Mouse (Mus musculus): ENCODE data around the gene Pkd2l1. TPM values are rescaled to one million over a fixed set of nuclear protein-coding genes. Genes with fewer than 3 reads are reported as not detected.
A peak's percentile ranks its signal among the peaks of the same experiment; 100 is the strongest.
"Not testable (repeated sequence)": the region's sequence is repeated elsewhere in the genome, so short reads cannot be mapped to it uniquely, and the experiment has no call there.

Gene Pkd2l1
- polyA plus RNA-seq, 1 experiment = not detected

- no peak overlapping the region for H3K4me3 ChIP-seq (ENCODE audit: insufficient read depth, low read length)
- peaks cover 3% of the 10 kb centered on the region; the same call in 1 of the 2 replicates for H3K4me1 ChIP-seq (ENCODE audit: control insufficient read depth, insufficient read depth, low read length)
- H3K27ac ChIP-seq (ENCODE audit: insufficient read depth, low read length) = no peak overlapping the region
- TF ChIP-seq POLR2A (IDR thresholded peaks at IDR 0.05; ENCODE audit: low read depth, low read length) (no peak), CTCF (IDR thresholded peaks at IDR 0.05; ENCODE audit: borderline replicate concordance, insufficient read depth, low read length) (no peak)
These were observed 47.9 kb downstream of the Pkd2l1 start for GRCm38 (mm10) chr19:44144366-44144765.

- Histone ChIP-seq H3K4me3 (ENCODE audit: insufficient read depth, low read length) (no peak overlapping the region), H3K27ac (ENCODE audit: insufficient read depth, low read length) (no peak overlapping the region), H3K4me1 (ENCODE audit: control insufficient read depth, insufficient read depth, low read length) (peaks cover 5% of the 10 kb centered on the region)
- no peak for TF ChIP-seq POLR2A (IDR thresholded peaks at IDR 0.05; ENCODE audit: low read depth, low read length)
- TF ChIP-seq CTCF (IDR thresholded peaks at IDR 0.05; ENCODE audit: borderline replicate concordance, insufficient read depth, low read length) = no peak
These were observed 56.2 kb downstream of the Pkd2l1 start for GRCm38 (mm10) chr19:44135960-44136485.

- TF ChIP-seq POLR2A (IDR thresholded peaks at IDR 0.05; ENCODE audit: low read depth, low read length) = peak; percentile 56; the same call in 1 of the 2 replicates
- no peak for TF ChIP-seq CTCF (IDR thresholded peaks at IDR 0.05; ENCODE audit: borderline replicate concordance, insufficient read depth, low read length)
- Histone ChIP-seq H3K27ac (ENCODE audit: insufficient read depth, low read length) (peak within 1 kb of the TSS; percentile 74), H3K4me3 (ENCODE audit: insufficient read depth, low read length) (peak within 1 kb of the TSS; percentile 89), H3K4me1 (ENCODE audit: control insufficient read depth, insufficient read depth, low read length) (peaks cover 5% of the 10 kb centered on the region)
These were observed 56.9 kb downstream of the Pkd2l1 start, which contains the start of gene Cwf19l1 for GRCm38 (mm10) chr19:44135072-44135959. Gene Cwf19l1, minus strand, starts transcription at chr19:44135876.

- H3K27ac ChIP-seq (ENCODE audit: insufficient read depth, low read length) = no peak overlapping the region
- H3K4me1 ChIP-seq (ENCODE audit: control insufficient read depth, insufficient read depth, low read length) = peaks cover 5% of the 10 kb centered on the region
- H3K4me3 ChIP-seq (ENCODE audit: insufficient read depth, low read length) = no peak overlapping the region
- TF ChIP-seq CTCF (IDR thresholded peaks at IDR 0.05; ENCODE audit: borderline replicate concordance, insufficient read depth, low read length) (no peak), POLR2A (IDR thresholded peaks at IDR 0.05; ENCODE audit: low read depth, low read length) (no peak)
These were observed 59.3 kb downstream of the Pkd2l1 start for GRCm38 (mm10) chr19:44132917-44133316.

GRCm38 (mm10) chr19:44128560-44128959 is 63.7 kb downstream of the Pkd2l1 start:
- Histone ChIP-seq H3K4me3 (ENCODE audit: insufficient read depth, low read length) (no peak overlapping the region), H3K4me1 (ENCODE audit: control insufficient read depth, insufficient read depth, low read length) (peaks cover 3% of the 10 kb centered on the region), H3K27ac (ENCODE audit: insufficient read depth, low read length) (no peak overlapping the region)
- TF ChIP-seq POLR2A (IDR thresholded peaks at IDR 0.05; ENCODE audit: low read depth, low read length) (no peak), CTCF (IDR thresholded peaks at IDR 0.05; ENCODE audit: borderline replicate concordance, insufficient read depth, low read length) (no peak)

GRCm38 (mm10) chr19:44127729-44128497 is 64.3 kb downstream of the Pkd2l1 start:
- TF ChIP-seq CTCF (IDR thresholded peaks at IDR 0.05; ENCODE audit: borderline replicate concordance, insufficient read depth, low read length) = no peak
- no peak overlapping the region for H3K27ac ChIP-seq (ENCODE audit: insufficient read depth, low read length)
- no peak overlapping the region for H3K4me3 ChIP-seq (ENCODE audit: insufficient read depth, low read length)
- H3K4me1 ChIP-seq (ENCODE audit: control insufficient read depth, insufficient read depth, low read length) = peaks cover 3% of the 10 kb centered on the region

GRCm38 (mm10) chr19:44121137-44121536 is 71.1 kb downstream of the Pkd2l1 start:
- Histone ChIP-seq H3K4me3 (ENCODE audit: insufficient read depth, low read length) (no peak overlapping the region), H3K27ac (ENCODE audit: insufficient read depth, low read length) (no peak overlapping the region), H3K4me1 (ENCODE audit: control insufficient read depth, insufficient read depth, low read length) (no peaks in the 10 kb centered on the region)
- TF ChIP-seq POLR2A (IDR thresholded peaks at IDR 0.05; ENCODE audit: low read depth, low read length) (no peak), CTCF (IDR thresholded peaks at IDR 0.05; ENCODE audit: borderline replicate concordance, insufficient read depth, low read length) (no peak)

- H3K4me1 ChIP-seq (ENCODE audit: control insufficient read depth, insufficient read depth, low read length); H3K4me3 ChIP-seq (ENCODE audit: insufficient read depth, low read length); H3K27ac ChIP-seq (ENCODE audit: insufficient read depth, low read length): not testable (repeated sequence)
These were observed 71.6 kb downstream of the Pkd2l1 start for GRCm38 (mm10) chr19:44120686-44121085.

GRCm38 (mm10) chr19:44117793-44118192 is 74.4 kb downstream of the Pkd2l1 start:
- Histone ChIP-seq H3K4me3 (ENCODE audit: insufficient read depth, low read length) (no peak overlapping the region), H3K4me1 (ENCODE audit: control insufficient read depth, insufficient read depth, low read length) (no peaks in the 10 kb centered on the region), H3K27ac (ENCODE audit: insufficient read depth, low read length) (no peak overlapping the region)
- TF ChIP-seq CTCF (IDR thresholded peaks at IDR 0.05; ENCODE audit: borderline replicate concordance, insufficient read depth, low read length) (no peak), POLR2A (IDR thresholded peaks at IDR 0.05; ENCODE audit: low read depth, low read length) (no peak)
